Comparison of ENCODE assay signal across 15 mouse cellular contexts in the genomic region with DNA sequence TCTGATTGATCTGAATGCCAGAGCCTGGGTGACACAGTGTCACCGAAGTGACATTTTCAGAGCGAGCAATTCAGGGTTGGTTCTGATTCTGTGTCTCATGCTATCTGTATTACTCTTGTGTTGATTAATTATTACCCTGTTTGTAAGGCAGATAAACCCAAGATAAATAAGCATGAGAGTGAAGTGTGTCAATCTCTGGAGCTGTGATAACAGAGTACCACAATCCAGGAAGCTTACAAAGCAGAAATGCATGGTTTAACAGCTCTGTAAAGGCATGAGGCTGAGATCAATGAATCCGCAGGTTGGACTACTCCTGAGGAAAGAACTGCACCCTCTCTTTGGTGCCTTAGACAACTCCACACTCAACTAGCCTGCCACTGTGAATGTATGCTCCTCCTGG.
"Had no signal": no experiment of that assay in that cellular context is flagged by ENCODE, and none has a peak within 500 bp of the region (broad histone marks: within the 10 kb centered on the region; RNA-seq: fewer than 3 reads in every experiment).

No protein-coding gene starts in this region.

- H3K9me3 ChIP-seq: neural tube, embryonic 15.5 days; stomach, embryonic 15.5 days had no signal

- H3K4me1 ChIP-seq: neural tube, embryonic 15.5 days; stomach, embryonic 15.5 days had no signal

- H3K27me3 ChIP-seq: neural tube, embryonic 15.5 days; stomach, embryonic 15.5 days had no signal

- H3K27ac ChIP-seq: neural tube, embryonic 15.5 days; stomach, embryonic 15.5 days; stomach, postnatal 0 days had no signal

- DNase-seq: retina, postnatal 1 day; right cerebral cortex, adult 18-20 months; right cerebral cortex, postnatal 14 days; right cerebral cortex, postnatal 25 days; right cerebral cortex, postnatal 4 days; spleen, adult 18-20 months; thymus, adult 18-20 months; thymus, adult 2 months; thymus, postnatal 14 days; thymus, postnatal 25 days; thymus, postnatal 36 days; thymus, postnatal 4 days had no signal

- H3K4me3 ChIP-seq: neural tube, embryonic 15.5 days; stomach, embryonic 15.5 days had no signal

- H3K36me3 ChIP-seq: neural tube, embryonic 15.5 days; stomach, embryonic 15.5 days had no signal

- H3K4me2 ChIP-seq: neural tube, embryonic 15.5 days; stomach, embryonic 15.5 days had no signal

- H3K9ac ChIP-seq: neural tube, embryonic 15.5 days; stomach, embryonic 15.5 days had no signal
